ENCODE assay signal across 31 mouse cellular contexts in genomic region chr4:119635686-119636085, GRCm38 (mm10). TPM values are rescaled to one million over a fixed set of nuclear protein-coding genes. Genes with fewer than 3 reads are reported as not detected.
A peak's percentile ranks its signal among the peaks of the same experiment; 100 is the strongest.
DNase-seq lines count a peak whose midpoint lies in the region; ATAC-seq and TF ChIP-seq lines count a peak whose summit lies in the region.
"Had no signal": no experiment of that assay in that cellular context is flagged by ENCODE, and none has a peak within 500 bp of the region (broad histone marks: within the 10 kb centered on the region; RNA-seq: fewer than 3 reads in every experiment).

No protein-coding gene starts in this region.

- no peak overlapping the region for H3K9ac ChIP-seq in heart, postnatal 0 days (replicated peaks; ENCODE audit: low read depth, low read length)
- H3K9ac ChIP-seq in heart, embryonic 11.5 days (ENCODE audit: low read depth, low read length): no peak overlapping the region
- no peak overlapping the region for H3K9ac ChIP-seq in hindbrain, embryonic 13.5 days
- H3K9ac ChIP-seq: embryonic facial prominence, embryonic 13.5 days; embryonic facial prominence, embryonic 15.5 days; forebrain, embryonic 12.5 days had no signal

- TF ChIP-seq CTCF in heart, postnatal 0 days (IDR thresholded peaks at IDR 0.05; ENCODE audit: low read depth): no peak

- 70% methylated on average over 8 of the region's 8 CpGs for WGBS in heart, embryonic 10.5 days
- WGBS in heart, postnatal 0 days: 63% methylated on average over 8 of the region's 8 CpGs
- 66% methylated on average over 8 of the region's 8 CpGs for WGBS in heart, embryonic 11.5 days (ENCODE audit: insufficient replicate concordance)
- 81% methylated on average over 8 of the region's 8 CpGs for WGBS in hindbrain, embryonic 13.5 days

- no peak overlapping the region for H3K4me3 ChIP-seq in heart, embryonic 10.5 days
- no peak overlapping the region for H3K4me3 ChIP-seq in heart, postnatal 0 days (ENCODE audit: low read depth, low read length)
- no peak overlapping the region for H3K4me3 ChIP-seq in heart, embryonic 11.5 days (ENCODE audit: low read depth, low read length)
- no peak overlapping the region for H3K4me3 ChIP-seq in brown adipose tissue, adult 24 weeks (ENCODE audit: insufficient read depth, low read depth, low read length)
- H3K4me3 ChIP-seq in hindbrain, embryonic 13.5 days: no peak overlapping the region
- H3K4me3 ChIP-seq: embryonic facial prominence, embryonic 13.5 days; embryonic facial prominence, embryonic 15.5 days; erythroblast, embryonic 14.5 days; forebrain, embryonic 10.5 days; forebrain, embryonic 12.5 days had no signal

- H3K9me3 ChIP-seq in heart, embryonic 10.5 days: no peaks in the 10 kb centered on the region
- no peaks in the 10 kb centered on the region for H3K9me3 ChIP-seq in heart, postnatal 0 days (replicated peaks; ENCODE audit: control insufficient read depth, low read length)
- H3K9me3 ChIP-seq in heart, embryonic 11.5 days (replicated peaks; ENCODE audit: control insufficient read depth, low read length): no peaks in the 10 kb centered on the region
- H3K9me3 ChIP-seq in hindbrain, embryonic 13.5 days: no peaks in the 10 kb centered on the region
- H3K9me3 ChIP-seq: embryonic facial prominence, embryonic 13.5 days; embryonic facial prominence, embryonic 15.5 days; forebrain, embryonic 10.5 days; forebrain, embryonic 12.5 days had no signal

- DNase-seq in heart, embryonic 10.5 days (ENCODE audit: low spot score): peak; percentile 68
- no peak for DNase-seq in heart, postnatal 10 days
- DNase-seq in heart, postnatal 0 days (ENCODE audit: low spot score): no peak
- DNase-seq in ZHBTc4 (ENCODE audit: low read depth, low spot score): peak; percentile 44
- DNase-seq: adrenal gland, adult 8-10 months; adrenal gland, postnatal 36 days; cerebellum, adult 11 months; cerebellum, adult 18-20 months; cerebellum, adult 8-10 months; cerebellum, adult 9-11 months; cerebellum, postnatal 14 days; cerebellum, postnatal 36 days; embryo, embryonic 11 days had no signal

- peaks cover 81% of the 10 kb centered on the region for H3K4me1 ChIP-seq in heart, embryonic 10.5 days
- peaks cover 28% of the 10 kb centered on the region for H3K4me1 ChIP-seq in heart, postnatal 0 days (ENCODE audit: control insufficient read depth, insufficient read depth)
- H3K4me1 ChIP-seq in heart, embryonic 11.5 days (ENCODE audit: control insufficient read depth, insufficient read depth, low read length): peaks cover 52% of the 10 kb centered on the region
- H3K4me1 ChIP-seq in brown adipose tissue, adult 24 weeks (ENCODE audit: control insufficient read depth, insufficient read depth, insufficient read length, low read length): peaks cover 2% of the 10 kb centered on the region; the same call in 1 of the 2 replicates
- peaks cover 42% of the 10 kb centered on the region for H3K4me1 ChIP-seq in hindbrain, embryonic 13.5 days (replicated peaks)

- peak overlapping the region; percentile 65; the same call in 1 of the 2 replicates for H3K27ac ChIP-seq in heart, embryonic 10.5 days
- H3K27ac ChIP-seq in heart, postnatal 0 days (ENCODE audit: low read depth): 0 out of 2 replicates have a peak overlapping the region, but pooled peaks have one; percentile 27
- H3K27ac ChIP-seq in heart, embryonic 11.5 days (ENCODE audit: low read depth, low read length): no peak overlapping the region
- peak overlapping the region; percentile 60 for H3K27ac ChIP-seq in brown adipose tissue, adult 24 weeks (replicated peaks; ENCODE audit: low read depth, low read length)
- no peak overlapping the region for H3K27ac ChIP-seq in hindbrain, embryonic 13.5 days
- H3K27ac ChIP-seq: embryonic facial prominence, embryonic 13.5 days; embryonic facial prominence, embryonic 15.5 days; forebrain, embryonic 10.5 days; forebrain, embryonic 12.5 days had no signal

- no peak for TF ChIP-seq EP300 in heart, postnatal 0 days (IDR thresholded peaks at IDR 0.05; ENCODE audit: low read depth)

- H3K36me3 ChIP-seq in heart, embryonic 10.5 days: no peaks in the 10 kb centered on the region
- 0 out of 2 replicates have a peak, but pooled peaks cover 1% of the 10 kb centered on the region for H3K36me3 ChIP-seq in heart, postnatal 0 days (replicated peaks; ENCODE audit: control insufficient read depth, insufficient read depth, low read length)
- no peaks in the 10 kb centered on the region for H3K36me3 ChIP-seq in heart, embryonic 11.5 days (ENCODE audit: control insufficient read depth, insufficient read depth, low read length)
- H3K36me3 ChIP-seq in hindbrain, embryonic 13.5 days: peaks cover under 1% of the 10 kb centered on the region; the same call in 1 of the 2 replicates
- H3K36me3 ChIP-seq: embryonic facial prominence, embryonic 13.5 days; embryonic facial prominence, embryonic 15.5 days had no signal

- H3K27me3 ChIP-seq in heart, embryonic 10.5 days (ENCODE audit: insufficient read depth, poor library complexity, severe bottlenecking): no peaks in the 10 kb centered on the region
- H3K27me3 ChIP-seq in heart, postnatal 0 days (ENCODE audit: control insufficient read depth, insufficient read depth, low read length): no peaks in the 10 kb centered on the region
- H3K27me3 ChIP-seq in heart, embryonic 11.5 days (ENCODE audit: control insufficient read depth, insufficient read depth, low read length): no peaks in the 10 kb centered on the region
- no peaks in the 10 kb centered on the region for H3K27me3 ChIP-seq in hindbrain, embryonic 13.5 days
- H3K27me3 ChIP-seq: embryonic facial prominence, embryonic 13.5 days; embryonic facial prominence, embryonic 15.5 days; forebrain, embryonic 12.5 days had no signal

- intact Hi-C loops in heart, postnatal 10 days (cut with DNase I): no loop called here

- ATAC-seq in heart, postnatal 0 days (ENCODE audit: insufficient read depth, low read depth): no peak
- ATAC-seq in heart, embryonic 11.5 days (replicated peaks; ENCODE audit: insufficient number of reproducible peaks, low FRiP score, low TSS enrichment): no peak
- no peak for ATAC-seq in hindbrain, embryonic 13.5 days (ENCODE audit: low FRiP score)
- ATAC-seq: activated CD4-positive, CD25-positive, alpha-beta regulatory T cell, adult 4 months; forebrain, embryonic 14.5 days; forebrain, embryonic 16.5 days had no signal

- H3K4me2 ChIP-seq in heart, postnatal 0 days (ENCODE audit: low read depth, low read length): no peak overlapping the region
- H3K4me2 ChIP-seq in heart, embryonic 11.5 days: no peak overlapping the region
- H3K4me2 ChIP-seq in hindbrain, embryonic 13.5 days: no peak overlapping the region
- H3K4me2 ChIP-seq: embryonic facial prominence, embryonic 13.5 days; embryonic facial prominence, embryonic 15.5 days; forebrain, embryonic 12.5 days had no signal

RNA-seq across cellular contexts. Expression of gene Guca2a, which starts 1.8 kb away (rescaled TPM):
- 0.26 TPM in 1 of 2 replicates, not detected in the other for polyA plus RNA-seq in heart, embryonic 10.5 days (2016; fragmentation: Nextera tagmentation; extraction: Ambion mirVana)
- total RNA-seq in heart, postnatal 10 days (2021): not detected
- total RNA-seq in heart, postnatal 0 days (2014; rRNA removed; ENCODE audit: low replicate concordance): not detected in 2 replicates
- polyA plus RNA-seq in heart, postnatal 0 days (2015; fragmentation: Nextera tagmentation; extraction: Ambion mirVana): 0.29 and 0.42 TPM in 2 replicates
- 0.55 TPM in 1 of 2 replicates, not detected in the other for polyA plus RNA-seq in heart, embryonic 11.5 days (2014; fragmentation: Nextera tagmentation; extraction: Ambion mirVana)
- polyA plus RNA-seq in brown adipose tissue, adult 24 weeks (2012; ENCODE audit: insufficient read depth, insufficient read length, missing spikeins): not detected in 2 replicates
- polyA plus RNA-seq in hindbrain, embryonic 13.5 days (2015; fragmentation: Nextera tagmentation; extraction: Ambion mirVana): not detected in 2 replicates
- total RNA-seq: adrenal gland, adult 18-20 months; adrenal gland, postnatal 14 days; adrenal gland, postnatal 36 days; common myeloid progenitor, adult 5-6 weeks; ES-E14; MEL had no signal
- polyA plus RNA-seq: activated CD4-positive, CD25-positive, alpha-beta regulatory T cell, adult 4 months; embryonic facial prominence, embryonic 11.5 days; embryonic facial prominence, embryonic 13.5 days; embryonic facial prominence, embryonic 15.5 days; erythroblast, embryonic 14.5 days; forebrain, embryonic 10.5 days; forebrain, embryonic 12.5 days; forebrain, embryonic 14.5 days; forebrain, embryonic 16.5 days had no signal

RNA-seq across cellular contexts. Expression of gene Guca2b, which starts 23.1 kb away (rescaled TPM):
- not detected in 2 replicates for polyA plus RNA-seq in heart, embryonic 10.5 days (2016; fragmentation: Nextera tagmentation; extraction: Ambion mirVana)
- not detected for total RNA-seq in heart, postnatal 10 days (2021)
- not detected in 2 replicates for total RNA-seq in heart, postnatal 0 days (2014; rRNA removed; ENCODE audit: low replicate concordance)
- not detected in 2 replicates for polyA plus RNA-seq in heart, postnatal 0 days (2015; fragmentation: Nextera tagmentation; extraction: Ambion mirVana)
- polyA plus RNA-seq in heart, embryonic 11.5 days (2014; fragmentation: Nextera tagmentation; extraction: Ambion mirVana): not detected in 2 replicates
- polyA plus RNA-seq in brown adipose tissue, adult 24 weeks (2012; ENCODE audit: insufficient read depth, insufficient read length, missing spikeins): not detected in 2 replicates
- polyA plus RNA-seq in hindbrain, embryonic 13.5 days (2015; fragmentation: Nextera tagmentation; extraction: Ambion mirVana): not detected in 2 replicates
- total RNA-seq: adrenal gland, adult 8-10 months; adrenal gland, postnatal 14 days; adrenal gland, postnatal 36 days; common myeloid progenitor, adult 5-6 weeks; ES-E14; MEL had no signal
- polyA plus RNA-seq: activated CD4-positive, CD25-positive, alpha-beta regulatory T cell, adult 4 months; C2C12; embryonic facial prominence, embryonic 11.5 days; embryonic facial prominence, embryonic 13.5 days; embryonic facial prominence, embryonic 15.5 days; erythroblast, embryonic 14.5 days; forebrain, embryonic 10.5 days; forebrain, embryonic 12.5 days; forebrain, embryonic 14.5 days; forebrain, embryonic 16.5 days had no signal

Comparison
In these comparisons a context has a peak if more than half of its experiments do, and no peak if none do; other contexts are left out.
1. DNase-seq: peak in heart, embryonic 10.5 days (single experiment) and ZHBTc4 (single experiment); none in heart, postnatal 10 days (0 of 2) and heart, postnatal 0 days (single experiment).
2. H3K27ac ChIP-seq: peak in heart, embryonic 10.5 days (single experiment), heart, postnatal 0 days (single experiment) and brown adipose tissue, adult 24 weeks (single experiment); none in heart, embryonic 11.5 days (single experiment) and hindbrain, embryonic 13.5 days (single experiment).